ENCODE assay signal across 28 mouse cellular contexts in genomic region chr5:111440264-111440663, GRCm38 (mm10). TPM values are rescaled to one million over a fixed set of nuclear protein-coding genes. Genes with fewer than 3 reads are reported as not detected.
A peak's percentile ranks its signal among the peaks of the same experiment; 100 is the strongest.
DNase-seq lines count a peak whose midpoint lies in the region; ATAC-seq and TF ChIP-seq lines count a peak whose summit lies in the region.
"Had no signal": no experiment of that assay in that cellular context is flagged by ENCODE, and none has a peak within 500 bp of the region (broad histone marks: within the 10 kb centered on the region; RNA-seq: fewer than 3 reads in every experiment).

No protein-coding gene starts in this region.

- H3K27me3 ChIP-seq in liver, adult 2 months (ENCODE audit: control insufficient read depth, insufficient read depth, low read length) = no peaks in the 10 kb centered on the region
- 0 out of 2 replicates have a peak, but pooled peaks cover 6% of the 10 kb centered on the region for H3K27me3 ChIP-seq in liver, embryonic 12.5 days (replicated peaks)
- no peaks in the 10 kb centered on the region for H3K27me3 ChIP-seq in hindbrain, embryonic 14.5 days (ENCODE audit: control insufficient read depth, insufficient read depth, low read length)
- H3K27me3 ChIP-seq: CH12.LX; embryonic facial prominence, embryonic 13.5 days; forebrain, embryonic 12.5 days; forebrain, embryonic 15.5 days; heart, embryonic 13.5 days; hindbrain, embryonic 15.5 days had no signal

- no peak for ATAC-seq in liver, embryonic 12.5 days
- no peak for ATAC-seq in hindbrain, embryonic 14.5 days (ENCODE audit: low FRiP score)
- ATAC-seq: Patski had no signal

- H3K9me3 ChIP-seq in liver, embryonic 12.5 days (replicated peaks) = no peaks in the 10 kb centered on the region
- H3K9me3 ChIP-seq in hindbrain, embryonic 14.5 days (ENCODE audit: control insufficient read depth, low read length) = no peaks in the 10 kb centered on the region
- H3K9me3 ChIP-seq: embryonic facial prominence, embryonic 10.5 days; embryonic facial prominence, embryonic 13.5 days; forebrain, embryonic 12.5 days; forebrain, embryonic 15.5 days; heart, embryonic 10.5 days; heart, embryonic 13.5 days; hindbrain, embryonic 15.5 days had no signal

- no peak for TF ChIP-seq POLR2A in liver, adult 2 months (IDR thresholded peaks at IDR 0.05; ENCODE audit: extremely low read depth, insufficient read depth, low read length)

- H3K79me2 ChIP-seq in liver, adult 2 months (ENCODE audit: control insufficient read depth, insufficient read depth, low read length) = peaks cover 10% of the 10 kb centered on the region; the same call in 1 of the 2 replicates

- WGBS in liver, adult 2 months = 81% methylated on average over 4 of the region's 4 CpGs
- WGBS in liver, embryonic 12.5 days (ENCODE audit: insufficient replicate concordance) = 17% methylated on average over 4 of the region's 4 CpGs
- 91% methylated on average over 4 of the region's 4 CpGs for WGBS in hindbrain, embryonic 14.5 days

- no peak overlapping the region for H3K4me3 ChIP-seq in liver, adult 2 months (ENCODE audit: insufficient read depth, low read depth, low read length)
- H3K4me3 ChIP-seq in liver, embryonic 12.5 days = no peak overlapping the region
- no peak overlapping the region for H3K4me3 ChIP-seq in hindbrain, embryonic 14.5 days (replicated peaks; ENCODE audit: low read length)
- H3K4me3 ChIP-seq: embryonic facial prominence, embryonic 10.5 days; embryonic facial prominence, embryonic 13.5 days; erythroblast, embryonic 14.5 days; forebrain, embryonic 12.5 days; forebrain, embryonic 15.5 days; heart, adult 2 months; heart, embryonic 10.5 days; heart, embryonic 13.5 days; hindbrain, embryonic 15.5 days had no signal

- no peaks in the 10 kb centered on the region for H3K36me3 ChIP-seq in liver, adult 2 months (ENCODE audit: control insufficient read depth, insufficient read depth, low read length)
- no peaks in the 10 kb centered on the region for H3K36me3 ChIP-seq in liver, embryonic 12.5 days
- peaks cover 19% of the 10 kb centered on the region for H3K36me3 ChIP-seq in hindbrain, embryonic 14.5 days (replicated peaks; ENCODE audit: control insufficient read depth, insufficient read depth)
- H3K36me3 ChIP-seq: forebrain, embryonic 15.5 days; G1E; hindbrain, embryonic 15.5 days had no signal

- TF ChIP-seq CTCF in liver, adult 2 months (IDR thresholded peaks at IDR 0.05; ENCODE audit: low read depth, low read length) = no peak

- DNase-seq in liver, adult 2 months (ENCODE audit: extremely low read depth, low read depth, low spot score) = peak; percentile 33
- DNase-seq in 416B (ENCODE audit: low read depth) = peak; percentile 74
- peak; percentile 7 for DNase-seq in induced T-regulatory cell, adult 2 months (ENCODE audit: low read depth)
- DNase-seq in hindbrain, embryonic 14.5 days (ENCODE audit: low spot score) = no peak
- no peak for DNase-seq in spleen, postnatal 14 days (ENCODE audit: low spot score in 2 of 2)
- DNase-seq: adrenal gland, postnatal 14 days; B cell, adult 2 months; cerebellum, adult 11 months; cerebellum, adult 2 months; cerebellum, adult 9-11 months; cerebellum, postnatal 25 days; embryo, embryonic 11 days; gastrocnemius, postnatal 25 days; heart, adult 2 months; heart, postnatal 14 days; heart, postnatal 4 days had no signal

- H3K4me1 ChIP-seq in liver, adult 2 months (ENCODE audit: control insufficient read depth, insufficient read depth, low read length) = peaks cover 33% of the 10 kb centered on the region
- H3K4me1 ChIP-seq in liver, embryonic 12.5 days = peaks cover 12% of the 10 kb centered on the region
- peaks cover 35% of the 10 kb centered on the region for H3K4me1 ChIP-seq in hindbrain, embryonic 14.5 days (replicated peaks; ENCODE audit: control insufficient read depth, insufficient read depth, low read length)

- H3K27ac ChIP-seq in liver, adult 2 months (replicated peaks; ENCODE audit: insufficient read depth, low read depth, low read length) = no peak overlapping the region
- no peak overlapping the region for H3K27ac ChIP-seq in liver, embryonic 12.5 days
- H3K27ac ChIP-seq in hindbrain, embryonic 14.5 days = no peak overlapping the region
- H3K27ac ChIP-seq: embryonic facial prominence, embryonic 10.5 days; embryonic facial prominence, embryonic 13.5 days; forebrain, embryonic 12.5 days; forebrain, embryonic 15.5 days; heart, adult 2 months; heart, embryonic 10.5 days; heart, embryonic 13.5 days; hindbrain, embryonic 15.5 days had no signal

- H3K9ac ChIP-seq in liver, adult 2 months (ENCODE audit: low read depth, low read length) = no peak overlapping the region
- no peak overlapping the region for H3K9ac ChIP-seq in liver, embryonic 12.5 days
- H3K9ac ChIP-seq in hindbrain, embryonic 14.5 days = no peak overlapping the region
- H3K9ac ChIP-seq: embryonic facial prominence, embryonic 13.5 days; forebrain, embryonic 12.5 days; forebrain, embryonic 15.5 days; heart, embryonic 13.5 days; hindbrain, embryonic 15.5 days had no signal

- no peak overlapping the region for H3K4me2 ChIP-seq in liver, embryonic 12.5 days
- no peak overlapping the region for H3K4me2 ChIP-seq in hindbrain, embryonic 14.5 days (replicated peaks)
- H3K4me2 ChIP-seq: embryonic facial prominence, embryonic 13.5 days; forebrain, embryonic 12.5 days; forebrain, embryonic 15.5 days; heart, embryonic 13.5 days; hindbrain, embryonic 15.5 days had no signal

RNA-seq across cellular contexts. Expression of gene Mn1, which starts 23.1 kb away (rescaled TPM):
- 3.4 and 6.2 TPM in 2 replicates for total RNA-seq in liver, adult 2 months (2014; rRNA removed)
- 5.7 and 7.3 TPM in 2 replicates for polyA plus RNA-seq in liver, adult 2 months (2012; rRNA removed)
- polyA plus RNA-seq in liver, embryonic 12.5 days (2016; fragmentation: Nextera tagmentation; extraction: Ambion mirVana) = 2.4 and 3.1 TPM in 2 replicates
- 27.8 and 28.6 TPM in 2 replicates for polyA plus RNA-seq in hindbrain, embryonic 14.5 days (2014; fragmentation: Nextera tagmentation; extraction: Ambion mirVana)
- total RNA-seq: CH12.LX had no signal
- polyA plus RNA-seq: G1E had no signal

Comparison
In these comparisons a context has a peak if more than half of its experiments do, and no peak if none do; other contexts are left out.
1. DNase-seq: peak in liver, adult 2 months (single experiment), 416B (single experiment) and induced T-regulatory cell, adult 2 months (single experiment); none in hindbrain, embryonic 14.5 days (single experiment) and spleen, postnatal 14 days (0 of 2).